Mouse (Mus musculus) stomach, postnatal 0 days (tissue): ENCODE results near the gene Hk1. TPM values are rescaled to one million over a fixed set of nuclear protein-coding genes. Genes with fewer than 3 reads are reported as not detected.

Experiments used
- ATAC-seq: fragments of 200-750 bp; cut with Nextera tagmentation; 2 replicates; pipeline ENCODE4 v1.8.0; 2017; ENCODE audit not compliant: low FRiP score, low TSS enrichment
- DNase-seq: peaks from one replicate; pipeline ENCODE4 v3.0.0-alpha.2; 2016; ENCODE audit warnings: low spot score
- H3K27ac ChIP-seq: fragments of 300-500 bp; sonication (generic); replicated peaks from 2 replicates; pipeline ENCODE4 v1.5.1; 2014; ENCODE audit warnings: mild to moderate bottlenecking, control low read depth
- H3K27me3 ChIP-seq: fragments of 300-500 bp; sonication (generic); 2 replicates; pipeline ENCODE4 v1.6.1; 2014; ENCODE audit warnings: low read length; ENCODE audit not compliant: control insufficient read depth, insufficient read depth
- H3K36me3 ChIP-seq: fragments of 300-500 bp; sonication (generic); 2 replicates; pipeline ENCODE4 v1.6.1; 2014; ENCODE audit warnings: low read length, mixed read lengths; ENCODE audit not compliant: control insufficient read depth, insufficient read depth
- H3K4me1 ChIP-seq: fragments of 300-500 bp; sonication (generic); replicated peaks from 2 replicates; pipeline ENCODE4 v1.6.1; 2014; ENCODE audit warnings: antibody characterized with exemption; ENCODE audit not compliant: control insufficient read depth, insufficient read depth
- H3K4me2 ChIP-seq: fragments of 300-500 bp; sonication (generic); replicated peaks from 2 replicates; pipeline ENCODE4 v1.6.1; 2014; ENCODE audit warnings: low read depth, mild to moderate bottlenecking, control low read depth, moderate library complexity
- H3K4me3 ChIP-seq: fragments of 300-500 bp; sonication (generic); 2 replicates; pipeline ENCODE4 v1.5.1; 2014; ENCODE audit warnings: low read depth, low read length, control low read depth
- H3K9ac ChIP-seq: fragments of 300-500 bp; sonication (generic); 2 replicates; pipeline ENCODE4 v1.6.1; 2014; ENCODE audit warnings: mild to moderate bottlenecking, low read length, control low read depth, mixed read lengths
- H3K9me3 ChIP-seq: fragments of 300-500 bp; sonication (generic); 2 replicates; pipeline ENCODE4 v1.6.1; 2016; ENCODE audit warnings: low read length; ENCODE audit not compliant: control insufficient read depth
- CTCF ChIP-seq: IDR thresholded peaks from 2 replicates; pipeline ENCODE4 v1.5.1; 2016; ENCODE audit warnings: antibody characterized with exemption, low read depth, mild to moderate bottlenecking, moderate library complexity
- EP300 ChIP-seq: optimal IDR thresholded peaks from 2 replicates; pipeline ENCODE3; 2016; ENCODE audit warnings: antibody characterized with exemption
- WGBS: fragments of 180-500 bp; shearing (Covaris S2); extraction: QIAGEN DNeasy Blood & Tissue Kit; methylation state at CpG from one replicate; pipeline ENCODE4 v1.1.7; 2014; 5-methylcytosine and 5-hydroxymethylcytosine counted together
- polyA plus RNA-seq: library from polyadenylated mRNA; unstranded; fragments of >200 nt; fragmentation: Nextera tagmentation; extraction: Ambion mirVana; gene quantifications from 2 replicates; pipeline ENCODE4 v1.2.1, GENCODE M21; 2015

Hk1 gene
- polyA plus RNA-seq, 1 experiment from 2014 or later = 36.5 TPM

GRCm38 (mm10) chr10:62334686-62335422, 44.9 kb downstream of the Hk1 start:
- TF ChIP-seq EP300 (no peak), CTCF (no peak)
- Histone ChIP-seq H3K4me1 (peaks cover 10% of the 10 kb centered on the region), H3K27me3 (no peaks in the 10 kb centered on the region), H3K9me3 (no peaks in the 10 kb centered on the region), H3K27ac (no peak overlapping the region), H3K9ac (no peak overlapping the region), H3K4me3 (no peak overlapping the region), H3K36me3 (no peaks in the 10 kb centered on the region), H3K4me2 (no peak overlapping the region)
- no peak for DNase-seq
- no peak for ATAC-seq
- 59% methylated on average over 20 of the region's 20 CpGs for WGBS

GRCm38 (mm10) chr10:62333269-62333668, 46.4 kb downstream of the Hk1 start:
- Histone ChIP-seq H3K4me3 (no peak overlapping the region), H3K9me3 (no peaks in the 10 kb centered on the region), H3K27ac (no peak overlapping the region), H3K4me2 (no peak overlapping the region), H3K9ac (no peak overlapping the region), H3K4me1 (peaks cover 4% of the 10 kb centered on the region), H3K27me3 (no peaks in the 10 kb centered on the region), H3K36me3 (no peaks in the 10 kb centered on the region)
- ATAC-seq (no peak), DNase-seq (no peak)
- 74% methylated on average over 14 of the region's 14 CpGs for WGBS
- TF ChIP-seq EP300 (no peak), CTCF (no peak)

- Histone ChIP-seq H3K9me3 (no peaks in the 10 kb centered on the region), H3K9ac (no peak overlapping the region), H3K4me3 (peak overlapping the region; percentile 17; the same call in 1 of the 2 replicates), H3K4me2 (peak overlapping the region; percentile 58), H3K36me3 (no peaks in the 10 kb centered on the region), H3K27me3 (no peaks in the 10 kb centered on the region), H3K4me1 (no peaks in the 10 kb centered on the region; the same call in 1 of the 2 replicates), H3K27ac (peak overlapping the region; percentile 81)
- TF ChIP-seq EP300 (no peak), CTCF (no peak)
- ATAC-seq (peak; percentile 73), DNase-seq (peak; percentile 85)
- 18% methylated on average over 7 of the region's 7 CpGs for WGBS
These were observed 47.2 kb downstream of the Hk1 start for GRCm38 (mm10) chr10:62332514-62332913.

GRCm38 (mm10) chr10:62331771-62332170, 47.9 kb downstream of the Hk1 start:
- DNase-seq (no peak), ATAC-seq (no peak)
- H3K27me3 ChIP-seq = no peaks in the 10 kb centered on the region
- no peaks in the 10 kb centered on the region for H3K36me3 ChIP-seq
- H3K9ac ChIP-seq = no peak overlapping the region
- peak overlapping the region; percentile 58 for H3K4me2 ChIP-seq
- no peaks in the 10 kb centered on the region; the same call in 1 of the 2 replicates for H3K4me1 ChIP-seq
- peak overlapping the region; percentile 40; the same call in 1 of the 2 replicates for H3K27ac ChIP-seq
- H3K4me3 ChIP-seq = no peak overlapping the region
- H3K9me3 ChIP-seq = no peaks in the 10 kb centered on the region
- 75% methylated on average over 11 of the region's 12 CpGs for WGBS
- no peak for TF ChIP-seq EP300
- no peak for TF ChIP-seq CTCF

GRCm38 (mm10) chr10:62331296-62331695, 48.4 kb downstream of the Hk1 start:
- DNase-seq (no peak), ATAC-seq (no peak)
- no peak for TF ChIP-seq CTCF
- TF ChIP-seq EP300 = no peak
- H3K27ac ChIP-seq = no peak overlapping the region
- no peak overlapping the region for H3K4me2 ChIP-seq
- H3K9ac ChIP-seq = no peak overlapping the region
- no peaks in the 10 kb centered on the region for H3K9me3 ChIP-seq
- H3K27me3 ChIP-seq = no peaks in the 10 kb centered on the region
- WGBS = 89% methylated on average over 7 of the region's 9 CpGs
- H3K4me3 ChIP-seq = no peak overlapping the region
- H3K4me1 ChIP-seq = no peaks in the 10 kb centered on the region; the same call in 1 of the 2 replicates
- no peaks in the 10 kb centered on the region for H3K36me3 ChIP-seq

GRCm38 (mm10) chr10:62329846-62330245, 49.9 kb downstream of the Hk1 start:
- Histone ChIP-seq H3K27me3 (no peaks in the 10 kb centered on the region), H3K4me3 (no peak overlapping the region), H3K4me2 (no peak overlapping the region), H3K9me3 (no peaks in the 10 kb centered on the region), H3K27ac (no peak overlapping the region), H3K4me1 (no peaks in the 10 kb centered on the region), H3K9ac (no peak overlapping the region), H3K36me3 (no peaks in the 10 kb centered on the region)
- ATAC-seq (no peak), DNase-seq (no peak)
- WGBS = 59% methylated on average over 7 of the region's 7 CpGs
- no peak for TF ChIP-seq CTCF
- no peak for TF ChIP-seq EP300
